Mouse (Mus musculus) liver, postnatal 0 days (tissue): ENCODE data around the gene Kifc3.

Experiments used
- CTCF ChIP-seq: sonication (generic); IDR thresholded peaks from 2 replicates; pipeline ENCODE4 v1.5.1; 2016; ENCODE audit warnings: antibody characterized with exemption, low read depth
- EP300 ChIP-seq: IDR thresholded peaks from 2 replicates; pipeline ENCODE4 v1.6.1; 2016; ENCODE audit warnings: antibody characterized with exemption, low read depth, mild to moderate bottlenecking

- TF ChIP-seq EP300, result no peak
- peak; percentile 47 for TF ChIP-seq CTCF
Measured at GRCm38 (mm10) chr8:95249847-95250246, 47.2 kb upstream of the Kifc3 start.
